Mouse (Mus musculus): Measurements from ENCODE around the gene Slc3a1.

DNA sequence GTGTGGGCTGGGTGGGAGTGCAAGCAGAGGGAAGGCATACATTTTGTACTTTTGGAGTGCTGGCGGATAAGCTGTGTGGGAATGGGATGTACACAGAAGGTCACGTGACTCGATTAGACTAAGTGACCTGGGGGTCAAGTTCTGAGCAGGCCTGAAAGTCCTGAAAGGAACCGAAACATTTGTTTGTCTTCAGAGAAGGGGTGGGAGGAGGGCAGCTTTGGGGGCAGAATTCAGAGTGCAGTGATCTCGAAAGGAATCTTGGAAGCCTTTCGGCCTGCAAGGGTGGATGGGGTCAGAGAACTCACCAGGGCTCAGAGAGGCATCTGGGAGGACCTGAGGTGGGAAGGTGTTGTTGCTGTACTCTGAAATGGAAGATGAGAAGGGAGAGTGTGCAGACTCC is 14.2 kb downstream of the Slc3a1 start:
- no peak for TF ChIP-seq POLR2A (IDR thresholded peaks at IDR 0.05; ENCODE audit: low read depth, low read length)
- no peak for TF ChIP-seq CTCF (conservative IDR thresholded peaks at IDR 0.05; ENCODE audit: insufficient read depth, insufficient read length, low read depth, low read length)

All from kidney, adult 2 months (tissue).